Mouse (Mus musculus): Measurements from ENCODE around the gene Samd14.

Gene Samd14

DNA sequence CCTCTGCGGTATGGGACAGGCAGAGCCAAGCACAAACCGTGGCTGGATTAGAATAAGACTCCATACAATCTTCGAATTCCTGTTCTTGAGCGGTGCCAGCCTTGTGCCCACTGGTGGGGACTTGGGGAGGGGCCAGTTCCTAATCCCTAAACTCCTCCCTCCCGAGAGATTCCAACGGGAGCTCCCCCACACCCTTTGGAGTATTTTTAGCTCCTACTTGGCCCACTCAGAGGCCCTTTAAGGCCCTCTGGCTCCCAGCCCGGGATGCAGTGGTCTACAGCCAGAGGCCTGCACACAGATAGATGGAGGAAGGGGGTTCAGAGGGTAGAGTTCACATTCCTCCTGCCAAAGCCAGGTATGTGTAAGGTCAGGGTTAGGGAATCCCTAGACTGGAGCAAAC is 61.6 kb downstream of the Samd14 start:
- in situ Hi-C loops (cut with MboI; ENCODE audit: low sequenced_read_pairs), result no loop called here

DNA sequence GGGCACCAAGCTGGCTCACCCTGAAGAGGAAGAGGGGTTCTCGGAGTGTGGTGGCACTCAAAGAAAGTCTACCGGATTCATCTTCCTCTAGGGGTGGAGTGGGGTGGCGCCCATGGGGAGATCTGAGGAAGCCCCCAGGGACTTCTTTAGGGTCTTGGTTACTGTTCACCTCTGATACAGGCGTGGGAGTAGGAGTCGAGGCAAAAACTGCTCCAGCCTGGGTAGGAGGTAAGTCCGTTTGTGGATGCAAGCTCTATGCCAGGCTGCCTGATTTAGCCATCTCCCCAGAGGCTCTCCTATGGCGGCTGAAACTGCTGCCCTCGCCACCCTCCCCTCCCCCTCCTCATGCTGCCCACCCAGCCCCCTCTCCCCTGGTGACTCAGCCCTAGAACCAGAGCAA is 62.5 kb downstream of the Samd14 start:
- in situ Hi-C loops (cut with MboI; ENCODE audit: low sequenced_read_pairs), result no loop called here

DNA sequence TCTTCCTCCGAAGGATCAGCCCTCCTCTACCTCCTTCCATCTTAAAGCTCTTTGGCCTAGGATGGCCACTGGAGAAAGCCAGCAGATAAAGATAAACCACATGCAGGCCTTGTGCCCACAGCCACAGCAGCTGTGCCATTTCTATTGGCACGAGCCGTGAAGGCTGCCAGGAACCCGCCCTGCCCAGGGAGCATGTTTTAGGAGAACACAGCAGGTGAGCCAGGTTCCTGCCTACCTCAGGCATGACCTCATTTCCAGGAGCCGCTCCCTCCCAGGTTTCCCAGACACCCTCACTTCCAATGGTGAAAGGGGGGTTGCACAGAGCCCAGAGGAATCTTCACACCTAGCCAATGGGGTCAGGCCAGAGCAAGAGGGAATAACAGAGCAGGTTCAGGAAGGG is 63.1 kb downstream of the Samd14 start:
- in situ Hi-C loops (cut with MboI; ENCODE audit: low sequenced_read_pairs), result no loop called here

DNA sequence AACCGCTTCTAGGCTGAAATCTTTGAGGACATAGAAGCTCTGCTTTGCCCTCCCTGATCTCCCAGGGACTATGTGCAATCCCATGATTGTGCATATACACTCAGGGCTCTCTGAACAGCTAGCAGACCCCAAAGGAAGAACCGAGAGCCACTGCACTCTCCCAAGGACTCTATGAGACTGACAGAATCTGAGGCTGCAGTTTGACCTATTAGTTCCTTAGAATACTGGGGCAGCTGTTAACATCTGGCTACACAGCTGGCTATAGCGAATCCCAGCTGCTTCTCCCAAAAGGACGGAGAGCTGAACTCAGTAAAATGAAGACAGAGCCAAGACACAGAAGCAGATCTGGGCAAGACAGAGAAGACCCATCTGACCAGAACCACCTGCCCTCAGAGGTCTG is 64.2 kb downstream of the Samd14 start:
- in situ Hi-C loops (cut with MboI; ENCODE audit: low sequenced_read_pairs), result no loop called here

DNA sequence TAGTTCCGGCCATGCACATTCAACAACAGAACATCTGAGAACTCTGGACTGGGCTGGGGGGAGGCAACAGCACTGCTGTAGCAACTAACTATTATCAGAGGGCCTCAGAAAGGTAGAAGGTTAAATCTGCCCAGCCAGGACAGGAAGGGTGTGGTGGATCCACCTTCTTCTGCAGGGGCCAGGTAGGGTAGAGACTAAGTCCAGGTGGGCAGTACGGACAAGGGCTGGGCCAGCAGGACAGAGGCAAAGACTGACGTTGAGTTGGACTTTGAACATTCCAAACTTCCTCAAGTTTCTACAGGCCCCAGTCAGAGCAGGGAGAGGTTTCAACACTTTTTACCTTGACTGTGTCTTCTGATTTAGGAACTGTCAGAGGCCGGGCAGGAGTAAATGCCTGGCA is 65.0 kb downstream of the Samd14 start:
- in situ Hi-C loops (cut with MboI; ENCODE audit: low sequenced_read_pairs), result no loop called here

DNA sequence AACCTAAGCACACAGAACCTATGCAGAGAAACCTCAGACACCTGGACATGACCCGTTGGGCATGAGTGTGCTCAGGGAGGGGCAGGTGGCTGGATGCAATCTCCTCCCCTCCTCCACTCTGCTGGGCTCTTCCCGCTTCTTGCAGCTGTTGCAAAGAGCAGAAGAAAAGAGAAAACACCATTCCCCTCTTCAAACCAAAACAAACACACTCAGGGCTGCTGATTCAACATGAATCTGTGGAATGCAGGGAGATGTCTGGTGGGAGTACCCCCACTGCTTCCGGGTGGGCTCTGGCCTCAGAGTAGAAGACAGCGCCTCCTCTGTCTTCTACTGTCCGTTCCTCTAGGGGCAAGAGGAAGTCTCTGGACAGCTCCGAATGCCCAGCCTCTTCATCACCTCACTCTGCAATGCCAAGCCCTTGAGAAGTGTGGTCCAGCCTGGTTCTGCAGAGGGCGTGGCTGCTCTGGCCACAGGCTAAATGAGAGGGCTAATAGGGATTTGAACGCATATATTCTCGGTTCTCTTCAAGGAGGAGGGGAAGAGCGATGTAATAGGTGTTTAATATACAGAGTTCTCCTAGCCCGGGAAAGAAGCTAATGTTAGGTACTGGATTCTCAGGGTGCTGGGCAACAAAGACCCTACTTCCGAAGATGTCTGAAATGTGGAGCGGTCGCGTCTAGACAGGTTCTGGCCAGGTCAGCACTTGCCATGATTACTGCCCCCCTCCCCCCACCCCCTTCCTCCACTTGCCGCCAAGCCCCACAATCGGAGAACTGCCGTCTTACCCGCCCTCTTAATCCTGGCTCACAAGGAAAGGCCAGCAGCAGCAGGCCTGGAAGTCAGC is 65.7 kb downstream of the Samd14 start:
- in situ Hi-C loops (cut with MboI; ENCODE audit: low sequenced_read_pairs), result no loop called here
